Mouse (Mus musculus) bone marrow macrophage, adult 2 months (primary cell): ENCODE measurements around the gene Dlg1.
A peak's percentile ranks its signal among the peaks of the same experiment; 100 is the strongest.

Experiments used
- CTCF ChIP-seq: IDR thresholded peaks from 2 replicates; pipeline ENCODE4 v1.5.1; 2012; ENCODE audit warnings: low read depth, mild to moderate bottlenecking, low read length, moderate library complexity
- POLR2A ChIP-seq: IDR thresholded peaks from 2 replicates; pipeline ENCODE4 v1.6.1; 2012; ENCODE audit warnings: mild to moderate bottlenecking, low read depth, low read length, borderline replicate concordance

DNA sequence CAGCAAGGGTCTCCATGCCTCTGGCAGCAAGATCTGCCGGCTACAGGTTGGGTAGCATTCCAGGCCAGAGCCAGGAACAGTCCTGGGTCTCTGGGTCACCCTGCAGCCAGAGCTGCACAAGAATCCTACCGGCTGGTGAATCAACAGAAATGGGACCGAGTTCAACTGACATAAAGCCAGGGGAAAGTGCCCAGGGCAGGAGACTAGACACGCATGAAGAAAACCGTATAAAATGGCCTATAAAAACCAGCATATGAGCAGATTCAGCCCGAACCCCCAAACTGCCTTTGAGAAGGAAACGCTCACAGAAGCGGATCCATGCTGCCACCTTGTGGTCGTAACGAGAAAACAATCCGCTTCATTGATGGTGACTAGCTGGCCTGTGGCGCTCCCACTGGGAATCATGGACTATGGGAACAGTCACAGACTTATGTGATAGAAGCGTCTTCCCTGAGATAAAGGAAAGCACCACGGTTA lies 255.0 kb downstream of the Dlg1 start:
- TF ChIP-seq CTCF, result peak; percentile 81
- no peak for TF ChIP-seq POLR2A
